Mouse (Mus musculus) ES-E14 (cell line): ENCODE data around the gene Rnf8.

Experiments used
- CHD2 ChIP-seq: IDR thresholded peaks from 2 replicates; pipeline ENCODE4 v1.6.1; 2014; ENCODE audit warnings: mild to moderate bottlenecking, low read depth, low read length, inconsistent platforms
- HCFC1 ChIP-seq: IDR thresholded peaks from 2 replicates; pipeline ENCODE4 v1.6.1; 2012; ENCODE audit warnings: low read length, inconsistent platforms, borderline replicate concordance; ENCODE audit not compliant: insufficient read depth
- MAFK ChIP-seq: IDR thresholded peaks from 2 replicates; pipeline ENCODE4 v1.6.1; 2014; ENCODE audit warnings: mild to moderate bottlenecking, low read depth, low read length, inconsistent platforms; ENCODE audit not compliant: insufficient read depth
- ZC3H11A ChIP-seq: IDR thresholded peaks from 2 replicates; pipeline ENCODE4 v1.6.1; 2012; ENCODE audit warnings: low read depth, mild to moderate bottlenecking, inconsistent platforms, low read length, borderline replicate concordance
- ZNF384 ChIP-seq: IDR thresholded peaks from 2 replicates; pipeline ENCODE4 v1.6.1; 2012; ENCODE audit warnings: low read depth, low read length, inconsistent platforms

GRCm38 (mm10) chr17:29680921-29681320 lies 66.3 kb downstream of the Rnf8 start:
- no peak for TF ChIP-seq ZNF384
- TF ChIP-seq CHD2: no peak
- TF ChIP-seq ZC3H11A: no peak
- no peak for TF ChIP-seq MAFK
- no peak for TF ChIP-seq HCFC1
